29 mouse cellular contexts compared by ENCODE assay signal in the genomic region with DNA sequence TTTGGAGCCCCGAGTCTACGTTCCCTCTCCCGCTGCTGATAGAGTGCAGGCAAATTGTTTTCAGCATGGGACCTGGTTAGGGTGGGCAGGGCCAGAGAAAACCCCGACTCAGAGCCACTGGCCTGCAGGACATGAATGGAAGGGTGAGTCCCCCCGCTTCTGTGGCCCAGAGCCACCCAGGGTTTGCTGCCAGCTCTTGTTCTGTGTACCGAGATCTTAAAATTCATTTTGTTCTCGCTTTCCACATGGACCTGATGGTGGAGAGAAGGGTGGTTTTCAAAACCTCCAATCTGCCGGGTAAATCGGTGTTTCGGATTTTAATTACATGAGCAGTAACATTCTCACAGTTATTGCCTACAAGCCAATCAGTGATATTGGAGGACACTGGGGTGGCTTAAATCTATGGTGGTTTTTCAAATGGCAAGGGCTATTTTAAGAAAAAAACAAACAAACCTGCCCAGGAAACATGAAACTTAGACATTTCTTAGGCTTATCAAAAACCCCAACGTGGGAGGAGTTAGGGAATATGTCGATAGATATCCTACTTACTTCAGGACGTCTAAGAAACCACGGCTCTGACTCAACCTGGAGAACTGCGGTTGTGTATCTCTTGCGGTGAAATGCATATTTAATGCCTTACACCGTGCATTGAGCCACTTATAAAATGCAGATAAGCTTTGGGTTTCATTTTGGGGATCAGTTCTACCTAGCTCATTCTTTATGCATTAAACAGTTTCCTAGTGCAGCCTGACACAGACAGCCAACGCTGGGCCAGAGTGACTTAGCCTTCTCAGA. TPM values are rescaled to one million over a fixed set of nuclear protein-coding genes. Genes with fewer than 3 reads are reported as not detected.
A peak's percentile ranks its signal among the peaks of the same experiment; 100 is the strongest.
DNase-seq lines count a peak whose midpoint lies in the region; ATAC-seq and TF ChIP-seq lines count a peak whose summit lies in the region.
"Had no signal": no experiment of that assay in that cellular context is flagged by ENCODE, and none has a peak within 500 bp of the region (broad histone marks: within the 10 kb centered on the region; RNA-seq: fewer than 3 reads in every experiment).

No protein-coding gene starts in this region.

- H3K4me3 ChIP-seq in heart, embryonic 10.5 days, result no peak overlapping the region
- H3K4me3 ChIP-seq in myocyte, result no peak overlapping the region
- H3K4me3 ChIP-seq: embryonic facial prominence, embryonic 13.5 days; erythroblast, embryonic 14.5 days; forebrain, embryonic 13.5 days; gastrocnemius, adult 2 months; hindbrain, embryonic 10.5 days; intestine, embryonic 15.5 days; liver, embryonic 13.5 days; neural tube, embryonic 15.5 days; stomach, embryonic 15.5 days had no signal

- H3K27me3 ChIP-seq in heart, embryonic 10.5 days (ENCODE audit: insufficient read depth, poor library complexity, severe bottlenecking), result no peaks in the 10 kb centered on the region
- H3K27me3 ChIP-seq in myocyte (ENCODE audit: control insufficient read depth, insufficient read depth, insufficient read length), result peaks cover 4% of the 10 kb centered on the region
- H3K27me3 ChIP-seq: CH12.LX; embryonic facial prominence, embryonic 13.5 days; forebrain, embryonic 13.5 days; intestine, embryonic 15.5 days; liver, embryonic 13.5 days; neural tube, embryonic 15.5 days; stomach, embryonic 15.5 days had no signal

- no peaks in the 10 kb centered on the region for H3K36me3 ChIP-seq in heart, embryonic 10.5 days
- H3K36me3 ChIP-seq in myocyte (ENCODE audit: control insufficient read depth, insufficient read depth), result no peaks in the 10 kb centered on the region
- H3K36me3 ChIP-seq: embryonic facial prominence, embryonic 13.5 days; intestine, embryonic 15.5 days; neural tube, embryonic 15.5 days; stomach, embryonic 15.5 days had no signal

- H3K79me2 ChIP-seq in myocyte (ENCODE audit: control insufficient read depth, insufficient read depth), result no peaks in the 10 kb centered on the region

- H3ac ChIP-seq in myocyte (ENCODE audit: control insufficient read depth, insufficient read length), result no peak overlapping the region

- peak overlapping the region; percentile 19 for H3K4me2 ChIP-seq in myocyte (ENCODE audit: low read depth)
- H3K4me2 ChIP-seq: embryonic facial prominence, embryonic 13.5 days; forebrain, embryonic 13.5 days; intestine, embryonic 15.5 days; liver, embryonic 13.5 days; neural tube, embryonic 15.5 days; stomach, embryonic 15.5 days had no signal

- 0 out of 2 replicates have a peak, but pooled peaks cover 7% of the 10 kb centered on the region for H3K4me1 ChIP-seq in heart, embryonic 10.5 days
- H3K4me1 ChIP-seq: embryonic facial prominence, embryonic 13.5 days; forebrain, embryonic 13.5 days; intestine, embryonic 15.5 days; stomach, embryonic 15.5 days had no signal

- H3K9me3 ChIP-seq in heart, embryonic 10.5 days, result no peaks in the 10 kb centered on the region
- H3K9me3 ChIP-seq: embryonic facial prominence, embryonic 13.5 days; forebrain, embryonic 13.5 days; G1E; hindbrain, embryonic 10.5 days; intestine, embryonic 15.5 days; liver, embryonic 13.5 days; neural tube, embryonic 15.5 days; stomach, embryonic 15.5 days had no signal

- TF ChIP-seq POLR2A in myocyte (IDR thresholded peaks at IDR 0.05; ENCODE audit: insufficient read length, low read depth), result no peak

- H3K27ac ChIP-seq in heart, embryonic 10.5 days, result peak overlapping the region; percentile 62; the same call in 1 of the 2 replicates
- H3K27ac ChIP-seq: embryonic facial prominence, embryonic 13.5 days; forebrain, embryonic 13.5 days; gastrocnemius, adult 2 months; hindbrain, embryonic 10.5 days; intestine, embryonic 15.5 days; liver, embryonic 13.5 days; neural tube, embryonic 15.5 days; stomach, embryonic 15.5 days had no signal

- no peak for DNase-seq in heart, embryonic 10.5 days (ENCODE audit: low spot score)
- no peak for DNase-seq in heart, postnatal 25 days (ENCODE audit: low spot score)
- DNase-seq in left cerebral cortex, postnatal 4 days, result peak; percentile 41
- DNase-seq in left cerebral cortex, adult 11 months (ENCODE audit: low spot score), result no peak
- peak; percentile 41 to 45 for DNase-seq in layer of hippocampus, postnatal 10 days (ENCODE audit: low spot score in 2 of 2)
- DNase-seq in thymus, postnatal 0 days (ENCODE audit: low spot score), result no peak
- DNase-seq: B cell, adult 2 months; embryo, embryonic 11 days; gastrocnemius, adult 2 months; kidney, adult 8-10 months; kidney, postnatal 14 days; liver, embryonic 13.5 days; lung, adult 2 months; lung, postnatal 14 days; thymus, postnatal 4 days had no signal

- 77% methylated on average over 18 of the region's 18 CpGs for WGBS in heart, embryonic 10.5 days

- no peak for ATAC-seq in frontal cortex, adult (ENCODE audit: low TSS enrichment)
- ATAC-seq: activated CD4-positive, CD25-positive, alpha-beta regulatory T cell, adult 4 months; forebrain, embryonic 13.5 days; hindbrain, embryonic 16.5 days; intestine, embryonic 15.5 days; midbrain, embryonic 16.5 days had no signal

- intact Hi-C loops in heart, postnatal 25 days (cut with DNase I), result no loop called here
- intact Hi-C loops in left cerebral cortex, postnatal 4 days (cut with DNase I), result no loop called here

TF ChIP-seq in myocyte, 11 proteins besides CTCF, POLR2A, EP300 and RAD21:
- no peak for TF ChIP-seq MAX (IDR thresholded peaks at IDR 0.05; ENCODE audit: low read depth)
- no peak for TF ChIP-seq SRF (IDR thresholded peaks at IDR 0.05; ENCODE audit: control insufficient read depth, insufficient read length, low read depth)
- no peak for TF ChIP-seq TCF3 (IDR thresholded peaks at IDR 0.05; ENCODE audit: insufficient read length, low read depth)
- TF ChIP-seq MYOD1 (IDR thresholded peaks at IDR 0.05; ENCODE audit: control insufficient read depth in 1 of 3, insufficient read length in 2 of 3, low read depth in 2 of 3), result no peak
- TF ChIP-seq CEBPB (IDR thresholded peaks at IDR 0.05; ENCODE audit: insufficient read depth, poor library complexity, severe bottlenecking), result no peak
- no peak for TF ChIP-seq REST (IDR thresholded peaks at IDR 0.05; ENCODE audit: insufficient read depth, insufficient read length)
- no peak for TF ChIP-seq TCF12 (IDR thresholded peaks at IDR 0.05; ENCODE audit: insufficient read depth, poor library complexity, severe bottlenecking)
- TF ChIP-seq MYOG (IDR thresholded peaks at IDR 0.05; ENCODE audit: control insufficient read depth in 1 of 3, insufficient read depth in 1 of 3, insufficient read length in 2 of 3, low read depth in 2 of 3), result no peak
- TF ChIP-seq E2F4 (IDR thresholded peaks at IDR 0.05; ENCODE audit: insufficient read depth), result no peak
- no peak for TF ChIP-seq USF1 (IDR thresholded peaks at IDR 0.05; ENCODE audit: low read depth)
- TF ChIP-seq POLR2AphosphoS2 (IDR thresholded peaks at IDR 0.05; ENCODE audit: insufficient read length, low read depth), result no peak

RNA-seq across cellular contexts. Expression of gene Kit, which starts 58.3 kb away (rescaled TPM):
- polyA plus RNA-seq in heart, embryonic 10.5 days (2016; fragmentation: Nextera tagmentation; extraction: Ambion mirVana), result 11.6 and 12.2 TPM in 2 replicates
- 1 to 10 TPM; 3.6 to 3.9 TPM for total RNA-seq in heart, postnatal 25 days (2021)
- 10 to 100 TPM; 62.5 to 64.1 TPM for total RNA-seq in left cerebral cortex, postnatal 4 days (2021)
- 10 to 100 TPM; 84.4 to 91.7 TPM for total RNA-seq in layer of hippocampus, postnatal 10 days (2021)
- polyA plus RNA-seq in myocyte (2012; fragmentation: generic; extraction: Trizol), result not detected
- polyA plus RNA-seq in thymus, postnatal 0 days (2015; fragmentation: Nextera tagmentation; extraction: Ambion mirVana), result 8.4 and 9.6 TPM in 2 replicates

Comparison
In these comparisons a context has a peak if more than half of its experiments do, and no peak if none do; other contexts are left out.
1. DNase-seq: peak in left cerebral cortex, postnatal 4 days (single experiment) and layer of hippocampus, postnatal 10 days (2 of 2); none in heart, embryonic 10.5 days (single experiment), heart, postnatal 25 days (single experiment), left cerebral cortex, adult 11 months (single experiment) and thymus, postnatal 0 days (single experiment).
2. RNA of gene Kit, which starts 58.3 kb away (total RNA-seq): 84.4 to 91.7 TPM in layer of hippocampus, postnatal 10 days and 62.5 to 64.1 TPM in left cerebral cortex, postnatal 4 days; 3.6 to 3.9 TPM in heart, postnatal 25 days; every median in the first group is over 10 times any median in the second.